Mouse (Mus musculus): Measurements from ENCODE around the gene Apoa2. TPM values are rescaled to one million over a fixed set of nuclear protein-coding genes. Genes with fewer than 3 reads are reported as not detected.

The Apoa2 gene
- polyA plus RNA-seq, 1 experiment = not detected

DNA sequence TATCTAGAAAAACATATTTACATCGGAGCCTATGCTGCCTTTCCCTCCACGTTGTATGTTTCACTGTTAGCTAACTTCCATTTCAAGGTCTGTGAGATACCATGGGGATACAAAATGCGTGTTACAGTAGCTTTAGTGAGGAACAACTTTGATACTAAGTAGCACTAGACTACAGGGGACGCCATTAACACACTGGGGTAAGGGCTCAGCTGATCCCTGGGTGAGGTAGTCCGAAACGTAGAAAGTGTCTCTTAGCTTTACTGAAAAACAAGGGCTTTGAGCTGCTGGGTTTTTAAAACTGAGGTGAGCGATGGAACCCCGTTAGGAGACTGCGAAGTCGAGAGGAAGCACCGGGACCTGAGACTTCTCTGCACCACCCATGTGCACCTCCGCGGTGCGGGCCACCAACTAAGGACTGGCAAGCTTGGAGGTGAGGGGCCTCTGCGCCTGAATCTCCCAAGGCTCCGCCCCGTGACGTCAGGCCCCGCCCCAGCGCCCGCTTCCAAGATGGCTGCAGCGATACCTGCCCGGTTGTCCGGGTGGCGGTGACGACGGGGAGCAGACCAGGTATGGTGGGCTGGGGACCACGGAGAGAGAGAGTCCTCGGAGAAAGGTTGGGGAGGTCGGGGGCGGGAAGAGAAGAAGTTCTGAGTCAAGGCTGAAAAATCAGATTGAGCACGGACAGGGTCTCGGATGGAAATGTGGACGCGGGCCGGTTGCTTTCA is 45.2 kb downstream of the Apoa2 start, which contains the start of gene B4galt3:
B4galt3 (plus strand) TSS at position 481 of the 725 bp plus-strand sequence.
- Histone ChIP-seq H3ac (ENCODE audit: control insufficient read depth, insufficient read length) (peak within 1 kb of the TSS; percentile 28), H3K4me3 (peak within 1 kb of the TSS; percentile 95), H3K36me3 (ENCODE audit: control insufficient read depth, insufficient read depth) (peaks cover 10% of the 10 kb centered on the region), H3K27me3 (ENCODE audit: control insufficient read depth, insufficient read depth, insufficient read length) (no peaks in the 10 kb centered on the region), H3K4me2 (ENCODE audit: low read depth) (peak within 1 kb of the TSS; percentile 97), H3K79me2 (ENCODE audit: control insufficient read depth, insufficient read depth) (peaks cover 3% of the 10 kb centered on the region)
- TF ChIP-seq POLR2A (IDR thresholded peaks at IDR 0.05; ENCODE audit: insufficient read length, low read depth) = peak; percentile 92
- TF ChIP-seq MYOG (IDR thresholded peaks at IDR 0.05; ENCODE audit: control insufficient read depth in 1 of 3, insufficient read depth in 1 of 3, insufficient read length in 2 of 3, low read depth in 2 of 3) = peak in 1 of 3 experiments; percentile 19
- peak; percentile 88 for TF ChIP-seq POLR2AphosphoS2 (IDR thresholded peaks at IDR 0.05; ENCODE audit: insufficient read length, low read depth)
- no peak for TF ChIP-seq CEBPB (IDR thresholded peaks at IDR 0.05; ENCODE audit: insufficient read depth, poor library complexity, severe bottlenecking)

DNA sequence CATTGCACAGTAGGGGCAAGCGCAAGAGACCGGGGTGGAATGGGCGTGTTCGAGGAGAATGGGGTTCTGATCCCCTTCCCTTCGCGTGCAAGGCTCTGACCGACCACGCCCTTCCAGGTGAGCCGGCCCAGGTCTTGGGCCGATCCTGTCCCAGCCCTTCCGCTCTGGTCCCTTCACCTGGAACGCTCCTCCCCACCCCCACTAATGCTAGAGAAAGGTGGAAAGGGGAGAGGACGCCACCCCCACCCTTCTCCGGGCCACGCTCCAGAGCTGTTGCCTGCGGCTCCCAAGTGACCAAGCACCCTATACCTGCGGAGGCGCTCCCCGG is 45.7 kb downstream of the Apoa2 start:
- no peaks in the 10 kb centered on the region for H3K27me3 ChIP-seq (ENCODE audit: control insufficient read depth, insufficient read depth, insufficient read length)
- H3K36me3 ChIP-seq (ENCODE audit: control insufficient read depth, insufficient read depth) = peaks cover 10% of the 10 kb centered on the region
- peak overlapping the region; percentile 97 for H3K4me2 ChIP-seq (ENCODE audit: low read depth)
- H3K4me3 ChIP-seq = peak overlapping the region; percentile 95
- no peak for TF ChIP-seq USF1 (IDR thresholded peaks at IDR 0.05; ENCODE audit: low read depth)
- TF ChIP-seq MAX (IDR thresholded peaks at IDR 0.05; ENCODE audit: low read depth) = no peak
- TF ChIP-seq SRF (IDR thresholded peaks at IDR 0.05; ENCODE audit: control insufficient read depth, insufficient read length, low read depth) = no peak
- no peak for TF ChIP-seq REST (IDR thresholded peaks at IDR 0.05; ENCODE audit: insufficient read depth, insufficient read length)
- peak overlapping the region; percentile 28 for H3ac ChIP-seq (ENCODE audit: control insufficient read depth, insufficient read length)
- H3K79me2 ChIP-seq (ENCODE audit: control insufficient read depth, insufficient read depth) = peaks cover 3% of the 10 kb centered on the region

DNA sequence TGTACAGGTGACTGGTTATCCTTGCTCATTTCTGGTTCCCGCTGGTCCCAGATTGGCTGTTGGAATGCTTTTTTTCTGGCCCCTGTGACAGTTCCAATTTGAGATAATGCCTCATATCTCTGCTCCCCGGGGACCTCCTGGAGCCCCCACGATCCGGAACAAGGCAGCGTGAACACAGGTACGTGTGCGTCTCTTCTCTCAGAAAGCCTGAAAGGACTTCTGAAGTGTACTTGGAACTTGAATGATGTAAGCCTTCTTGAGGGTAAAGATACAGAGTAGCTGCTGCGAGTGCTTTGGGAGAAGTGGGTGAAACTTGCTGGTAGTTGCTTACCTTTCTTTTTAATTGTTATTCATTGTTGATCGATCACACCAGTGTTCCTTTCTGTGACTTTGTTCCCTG is 46.3 kb downstream of the Apoa2 start:
- peaks cover 10% of the 10 kb centered on the region for H3K36me3 ChIP-seq (ENCODE audit: control insufficient read depth, insufficient read depth)
- H3K4me2 ChIP-seq (ENCODE audit: low read depth) = peak overlapping the region; percentile 97
- peak overlapping the region; percentile 28 for H3ac ChIP-seq (ENCODE audit: control insufficient read depth, insufficient read length)
- peak overlapping the region; percentile 95 for H3K4me3 ChIP-seq
- H3K79me2 ChIP-seq (ENCODE audit: control insufficient read depth, insufficient read depth) = peaks cover 3% of the 10 kb centered on the region
- H3K27me3 ChIP-seq (ENCODE audit: control insufficient read depth, insufficient read depth, insufficient read length) = no peaks in the 10 kb centered on the region
- TF ChIP-seq MAX (IDR thresholded peaks at IDR 0.05; ENCODE audit: low read depth) (no peak), MYOD1 (IDR thresholded peaks at IDR 0.05; ENCODE audit: control insufficient read depth in 1 of 3, insufficient read length in 2 of 3, low read depth in 2 of 3) (no peak), REST (IDR thresholded peaks at IDR 0.05; ENCODE audit: insufficient read depth, insufficient read length) (no peak), E2F4 (IDR thresholded peaks at IDR 0.05; ENCODE audit: insufficient read depth) (no peak)

DNA sequence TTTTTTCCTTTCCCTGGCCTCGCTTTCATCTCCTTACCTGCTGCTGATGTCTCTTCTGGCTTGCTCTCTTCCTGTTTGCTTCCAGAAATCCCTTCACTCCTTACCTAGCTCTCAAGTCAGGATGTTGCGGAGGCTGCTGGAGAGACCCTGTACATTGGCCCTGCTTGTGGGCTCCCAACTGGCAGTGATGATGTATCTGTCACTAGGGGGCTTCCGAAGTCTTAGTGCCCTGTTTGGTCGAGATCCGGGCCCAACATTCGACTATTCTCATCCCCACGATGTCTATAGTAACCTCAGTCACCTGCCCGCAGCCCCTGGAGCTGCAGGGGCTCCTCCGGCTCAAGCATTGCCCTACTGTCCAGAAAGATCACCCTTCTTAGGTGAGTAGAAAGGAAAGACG is 46.8 kb downstream of the Apoa2 start:
- Histone ChIP-seq H3K36me3 (ENCODE audit: control insufficient read depth, insufficient read depth) (peaks cover 10% of the 10 kb centered on the region), H3K27me3 (ENCODE audit: control insufficient read depth, insufficient read depth, insufficient read length) (no peaks in the 10 kb centered on the region), H3ac (ENCODE audit: control insufficient read depth, insufficient read length) (no peak overlapping the region), H3K79me2 (ENCODE audit: control insufficient read depth, insufficient read depth) (peaks cover 3% of the 10 kb centered on the region), H3K4me2 (ENCODE audit: low read depth) (no peak overlapping the region), H3K4me3 (peak overlapping the region; percentile 95)
- TF ChIP-seq TCF12 (IDR thresholded peaks at IDR 0.05; ENCODE audit: insufficient read depth, poor library complexity, severe bottlenecking) (no peak), SRF (IDR thresholded peaks at IDR 0.05; ENCODE audit: control insufficient read depth, insufficient read length, low read depth) (no peak), REST (IDR thresholded peaks at IDR 0.05; ENCODE audit: insufficient read depth, insufficient read length) (no peak), MAX (IDR thresholded peaks at IDR 0.05; ENCODE audit: low read depth) (no peak), CEBPB (IDR thresholded peaks at IDR 0.05; ENCODE audit: insufficient read depth, poor library complexity, severe bottlenecking) (no peak), TCF3 (IDR thresholded peaks at IDR 0.05; ENCODE audit: insufficient read length, low read depth) (no peak), E2F4 (IDR thresholded peaks at IDR 0.05; ENCODE audit: insufficient read depth) (no peak), USF1 (IDR thresholded peaks at IDR 0.05; ENCODE audit: low read depth) (no peak), POLR2A (IDR thresholded peaks at IDR 0.05; ENCODE audit: insufficient read length, low read depth) (no peak), MYOG (IDR thresholded peaks at IDR 0.05; ENCODE audit: control insufficient read depth in 1 of 3, insufficient read depth in 1 of 3, insufficient read length in 2 of 3, low read depth in 2 of 3) (no peak), MYOD1 (IDR thresholded peaks at IDR 0.05; ENCODE audit: control insufficient read depth in 1 of 3, insufficient read length in 2 of 3, low read depth in 2 of 3) (no peak), POLR2AphosphoS2 (IDR thresholded peaks at IDR 0.05; ENCODE audit: insufficient read length, low read depth) (no peak)

DNA sequence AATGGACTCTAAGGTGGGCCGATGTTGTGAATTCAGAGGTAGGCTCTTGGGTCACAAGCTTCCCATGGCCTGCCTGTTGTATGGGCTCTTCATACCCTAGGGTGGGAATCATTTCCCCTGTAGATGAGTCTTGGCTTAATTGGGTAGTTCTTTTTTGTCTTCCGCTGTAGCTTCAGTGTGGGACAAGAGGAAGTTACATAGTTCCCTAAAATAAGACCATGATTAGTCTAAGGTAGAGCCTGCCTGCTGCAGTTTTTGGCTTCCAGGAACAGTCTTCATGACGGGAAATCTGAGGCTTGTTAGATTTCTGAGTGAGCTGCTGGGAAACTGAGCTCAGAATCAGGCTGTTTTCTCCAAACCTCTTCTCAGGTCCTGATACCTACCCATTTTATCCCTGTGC is 47.2 kb downstream of the Apoa2 start:
- Histone ChIP-seq H3K4me2 (ENCODE audit: low read depth) (no peak overlapping the region), H3K79me2 (ENCODE audit: control insufficient read depth, insufficient read depth) (peaks cover 3% of the 10 kb centered on the region), H3K4me3 (no peak overlapping the region), H3K36me3 (ENCODE audit: control insufficient read depth, insufficient read depth) (peaks cover 10% of the 10 kb centered on the region), H3ac (ENCODE audit: control insufficient read depth, insufficient read length) (no peak overlapping the region), H3K27me3 (ENCODE audit: control insufficient read depth, insufficient read depth, insufficient read length) (no peaks in the 10 kb centered on the region)
- TF ChIP-seq MAX (IDR thresholded peaks at IDR 0.05; ENCODE audit: low read depth) (no peak), TCF3 (IDR thresholded peaks at IDR 0.05; ENCODE audit: insufficient read length, low read depth) (no peak), CEBPB (IDR thresholded peaks at IDR 0.05; ENCODE audit: insufficient read depth, poor library complexity, severe bottlenecking) (no peak), POLR2A (IDR thresholded peaks at IDR 0.05; ENCODE audit: insufficient read length, low read depth) (no peak)

All from myocyte (in vitro differentiated cells).